In genomic region chr1:77496468-77497181, GRCm38 (mm10) we compare ENCODE assay signal across 8 mouse cellular contexts. TPM values are rescaled to one million over a fixed set of nuclear protein-coding genes. Genes with fewer than 3 reads are reported as not detected.
DNase-seq lines count a peak whose midpoint lies in the region; ATAC-seq and TF ChIP-seq lines count a peak whose summit lies in the region.

No protein-coding gene starts in this region.

- DNase-seq in frontal cortex, postnatal 10 days (ENCODE audit: low spot score in 2 of 2), result peak; percentile 39 to 40
- DNase-seq in frontal cortex, postnatal 36 days (ENCODE audit: low spot score in 2 of 2), result no peak
- DNase-seq in lung, postnatal 0 days (ENCODE audit: low spot score), result no peak
- no peak for DNase-seq in lung, postnatal 14 days
- peak; percentile 56 for DNase-seq in yolk sac, embryonic 10.5 days (ENCODE audit: low spot score)
- no peak for DNase-seq in thymus, adult 18-20 months

- peak; percentile 74 for TF ChIP-seq EP300 in lung, postnatal 0 days (IDR thresholded peaks at IDR 0.05)

- TF ChIP-seq CTCF in lung, postnatal 0 days (IDR thresholded peaks at IDR 0.05), result no peak

- H3K27me3 ChIP-seq in lung, postnatal 0 days (replicated peaks; ENCODE audit: insufficient read depth, low read length), result no peaks in the 10 kb centered on the region
- no peaks in the 10 kb centered on the region for H3K27me3 ChIP-seq in limb, embryonic 13.5 days

- WGBS in lung, postnatal 0 days, result 40% methylated on average over 11 of the region's 11 CpGs
- 29% methylated on average over 11 of the region's 11 CpGs for WGBS in limb, embryonic 13.5 days

- no peak overlapping the region for H3K4me3 ChIP-seq in lung, postnatal 0 days (ENCODE audit: low read depth, low read length)
- H3K4me3 ChIP-seq in limb, embryonic 13.5 days, result no peak overlapping the region

- H3K27ac ChIP-seq in lung, postnatal 0 days (ENCODE audit: low read length), result no peak overlapping the region; the same call in 1 of the 2 replicates
- H3K27ac ChIP-seq in limb, embryonic 13.5 days, result no peak overlapping the region

- ATAC-seq in lung, postnatal 0 days, result no peak
- no peak for ATAC-seq in limb, embryonic 13.5 days (ENCODE audit: low FRiP score, low read depth)
- ATAC-seq in megakaryocyte progenitor cell, adult 5-6 weeks (replicated peaks; ENCODE audit: poor library complexity), result no peak

- H3K4me2 ChIP-seq in lung, postnatal 0 days (replicated peaks; ENCODE audit: low read depth, low read length), result no peak overlapping the region
- peak overlapping the region; percentile 39 for H3K4me2 ChIP-seq in limb, embryonic 13.5 days (replicated peaks)

- no peaks in the 10 kb centered on the region for H3K9me3 ChIP-seq in lung, postnatal 0 days (ENCODE audit: low read length)
- no peaks in the 10 kb centered on the region for H3K9me3 ChIP-seq in limb, embryonic 13.5 days

- H3K4me1 ChIP-seq in lung, postnatal 0 days (ENCODE audit: insufficient read depth, low read depth, low read length), result peaks cover 4% of the 10 kb centered on the region; the same call in 1 of the 2 replicates
- peaks cover 61% of the 10 kb centered on the region for H3K4me1 ChIP-seq in limb, embryonic 13.5 days

- no peak overlapping the region for H3K9ac ChIP-seq in lung, postnatal 0 days (replicated peaks; ENCODE audit: low read depth)
- no peak overlapping the region for H3K9ac ChIP-seq in limb, embryonic 13.5 days

- H3K36me3 ChIP-seq in lung, postnatal 0 days (ENCODE audit: insufficient read depth, low read length), result no peaks in the 10 kb centered on the region
- H3K36me3 ChIP-seq in limb, embryonic 13.5 days, result peaks cover 17% of the 10 kb centered on the region

RNA-seq across cellular contexts. Expression of gene Epha4, which starts 18.3 kb away (rescaled TPM):
- 9.5 and 9.6 TPM in 2 replicates for polyA plus RNA-seq in lung, postnatal 0 days (2015; fragmentation: Nextera tagmentation; extraction: Ambion mirVana)
- polyA plus RNA-seq in limb, embryonic 13.5 days (2015; fragmentation: Nextera tagmentation; extraction: Ambion mirVana), result 58.9 and 59.5 TPM in 2 replicates
- 0.07 TPM in 1 of 2 replicates, not detected in the other for total RNA-seq in megakaryocyte progenitor cell, adult 5-6 weeks (2015)
- 1.0 TPM in 1 of 2 replicates, not detected in the other for total RNA-seq in megakaryocyte progenitor cell, adult 5-6 weeks (2017)

Comparison
In these comparisons a context has a peak if more than half of its experiments do, and no peak if none do; other contexts are left out.
1. DNase-seq: peak in frontal cortex, postnatal 10 days (2 of 2) and yolk sac, embryonic 10.5 days (single experiment); none in frontal cortex, postnatal 36 days (0 of 2), lung, postnatal 0 days (single experiment), lung, postnatal 14 days (single experiment) and thymus, adult 18-20 months (0 of 2).